Mouse (Mus musculus) liver, postnatal 0 days (tissue): ENCODE measurements at regions not wholly inside any gene's neighbourhood (a gene's known extent, or its start where the extent isn't known, plus 50 kb on each side); places are given as distances from the start of the nearest gene placed in this dataset.

ENCODE experiments used
- CTCF ChIP-seq: sonication (generic); IDR thresholded peaks from 2 replicates; pipeline ENCODE4 v1.5.1; 2016; ENCODE audit warnings: antibody characterized with exemption, low read depth
- EP300 ChIP-seq: IDR thresholded peaks from 2 replicates; pipeline ENCODE4 v1.6.1; 2016; ENCODE audit warnings: antibody characterized with exemption, low read depth, mild to moderate bottlenecking

- no peak for TF ChIP-seq EP300
- TF ChIP-seq CTCF: no peak
Observed at GRCm38 (mm10) chr13:90559481-90559880, 345.7 kb downstream of the Atp6ap1l start.
